ENCODE assay signal across 9 mouse cellular contexts in genomic region chr2:57997752-57998430, GRCm38 (mm10). TPM values are rescaled to one million over a fixed set of nuclear protein-coding genes. Genes with fewer than 3 reads are reported as not detected.
A peak's percentile ranks its signal among the peaks of the same experiment; 100 is the strongest.
DNase-seq lines count a peak whose midpoint lies in the region; ATAC-seq and TF ChIP-seq lines count a peak whose summit lies in the region.
"Had no signal": no experiment of that assay in that cellular context is flagged by ENCODE, and none has a peak within 500 bp of the region (broad histone marks: within the 10 kb centered on the region; RNA-seq: fewer than 3 reads in every experiment).

Galnt5 (plus strand) TSS chr2:57997884.

- peak within 1 kb of the TSS; percentile 24; the same call in 1 of the 2 replicates for H3K4me3 ChIP-seq in hindbrain, embryonic 10.5 days
- H3K4me3 ChIP-seq in hindbrain, embryonic 13.5 days = no peak within 1 kb of the TSS
- peak within 1 kb of the TSS; percentile 42 for H3K4me3 ChIP-seq in embryonic facial prominence, embryonic 14.5 days (ENCODE audit: low read depth, low read length)
- peak within 1 kb of the TSS; percentile 30 for H3K4me3 ChIP-seq in intestine, embryonic 15.5 days (replicated peaks)
- no peak within 1 kb of the TSS for H3K4me3 ChIP-seq in neural tube, embryonic 11.5 days (ENCODE audit: low read depth, low read length)
- H3K4me3 ChIP-seq in forebrain, postnatal 0 days (ENCODE audit: low read depth, low read length) = no peak within 1 kb of the TSS
- no peak within 1 kb of the TSS for H3K4me3 ChIP-seq in layer of hippocampus, adult 2 months

- 56% methylated on average over 12 of the region's 12 CpGs for WGBS in hindbrain, embryonic 10.5 days
- WGBS in hindbrain, embryonic 13.5 days = 70% methylated on average over 12 of the region's 12 CpGs
- WGBS in embryonic facial prominence, embryonic 14.5 days = 22% methylated on average over 12 of the region's 12 CpGs
- WGBS in intestine, embryonic 15.5 days = 24% methylated on average over 12 of the region's 12 CpGs
- WGBS in neural tube, embryonic 11.5 days = 63% methylated on average over 12 of the region's 12 CpGs
- 70% methylated on average over 12 of the region's 12 CpGs for WGBS in forebrain, postnatal 0 days

- H3K9ac ChIP-seq in hindbrain, embryonic 13.5 days = no peak within 1 kb of the TSS
- peak within 1 kb of the TSS; percentile 60 for H3K9ac ChIP-seq in embryonic facial prominence, embryonic 14.5 days (ENCODE audit: low read depth, low read length)
- peak within 1 kb of the TSS; percentile 31; the same call in 1 of the 2 replicates for H3K9ac ChIP-seq in intestine, embryonic 15.5 days
- H3K9ac ChIP-seq in neural tube, embryonic 11.5 days (ENCODE audit: low read length) = no peak within 1 kb of the TSS
- H3K9ac ChIP-seq in forebrain, postnatal 0 days = no peak within 1 kb of the TSS
- H3K9ac ChIP-seq: liver, embryonic 14.5 days had no signal

- H3K4me1 ChIP-seq in hindbrain, embryonic 10.5 days (replicated peaks) = no peaks in the 10 kb centered on the region
- no peaks in the 10 kb centered on the region for H3K4me1 ChIP-seq in hindbrain, embryonic 13.5 days (replicated peaks)
- peaks cover 7% of the 10 kb centered on the region; the same call in 1 of the 2 replicates for H3K4me1 ChIP-seq in embryonic facial prominence, embryonic 14.5 days (ENCODE audit: control insufficient read depth, insufficient read depth, low read length)
- no peaks in the 10 kb centered on the region for H3K4me1 ChIP-seq in intestine, embryonic 15.5 days (replicated peaks)
- H3K4me1 ChIP-seq in neural tube, embryonic 11.5 days (ENCODE audit: control insufficient read depth, insufficient read depth, low read length) = no peaks in the 10 kb centered on the region
- H3K4me1 ChIP-seq in forebrain, postnatal 0 days (ENCODE audit: insufficient read depth) = no peaks in the 10 kb centered on the region

- H3K9me3 ChIP-seq in hindbrain, embryonic 10.5 days = no peaks in the 10 kb centered on the region
- H3K9me3 ChIP-seq in hindbrain, embryonic 13.5 days = no peaks in the 10 kb centered on the region
- H3K9me3 ChIP-seq in embryonic facial prominence, embryonic 14.5 days (ENCODE audit: control insufficient read depth, low read length) = no peaks in the 10 kb centered on the region
- no peaks in the 10 kb centered on the region for H3K9me3 ChIP-seq in intestine, embryonic 15.5 days
- no peaks in the 10 kb centered on the region for H3K9me3 ChIP-seq in neural tube, embryonic 11.5 days (ENCODE audit: control insufficient read depth, low read length)
- H3K9me3 ChIP-seq in forebrain, postnatal 0 days (ENCODE audit: low read length) = no peaks in the 10 kb centered on the region

- H3K27me3 ChIP-seq in hindbrain, embryonic 10.5 days (ENCODE audit: insufficient read depth, poor library complexity, severe bottlenecking) = no peaks in the 10 kb centered on the region
- no peaks in the 10 kb centered on the region for H3K27me3 ChIP-seq in hindbrain, embryonic 13.5 days
- no peaks in the 10 kb centered on the region for H3K27me3 ChIP-seq in embryonic facial prominence, embryonic 14.5 days (replicated peaks; ENCODE audit: control insufficient read depth, insufficient read depth, low read length)
- H3K27me3 ChIP-seq in intestine, embryonic 15.5 days (replicated peaks) = no peaks in the 10 kb centered on the region
- H3K27me3 ChIP-seq in neural tube, embryonic 11.5 days (ENCODE audit: control insufficient read depth, insufficient read depth, low read length) = no peaks in the 10 kb centered on the region
- H3K27me3 ChIP-seq in forebrain, postnatal 0 days (ENCODE audit: insufficient read depth, low read length) = no peaks in the 10 kb centered on the region

- DNase-seq in hindbrain, embryonic 10.5 days (ENCODE audit: low spot score) = peak; percentile 20
- DNase-seq in embryonic facial prominence, embryonic 14.5 days (ENCODE audit: low spot score) = peak; percentile 67
- peak; percentile 12 for DNase-seq in neural tube, embryonic 11.5 days (ENCODE audit: low spot score)
- no peak for DNase-seq in forebrain, postnatal 0 days
- no peak for DNase-seq in left cerebral cortex, adult 11 months (ENCODE audit: low spot score)
- DNase-seq in layer of hippocampus, adult 2 months (ENCODE audit: low spot score in 2 of 2) = no peak

- H3K27ac ChIP-seq in hindbrain, embryonic 10.5 days = 0 out of 2 replicates have a peak within 1 kb of the TSS, but pooled peaks have one; percentile 23
- H3K27ac ChIP-seq in hindbrain, embryonic 13.5 days = no peak within 1 kb of the TSS
- peak within 1 kb of the TSS; percentile 68 for H3K27ac ChIP-seq in embryonic facial prominence, embryonic 14.5 days (replicated peaks; ENCODE audit: low read depth, low read length)
- 0 out of 2 replicates have a peak within 1 kb of the TSS, but pooled peaks have one; percentile 28 for H3K27ac ChIP-seq in intestine, embryonic 15.5 days
- no peak within 1 kb of the TSS for H3K27ac ChIP-seq in neural tube, embryonic 11.5 days (ENCODE audit: low read depth, low read length)
- H3K27ac ChIP-seq in forebrain, postnatal 0 days (ENCODE audit: low read depth, low read length) = no peak within 1 kb of the TSS
- H3K27ac ChIP-seq in layer of hippocampus, adult 2 months = no peak within 1 kb of the TSS
- H3K27ac ChIP-seq: liver, embryonic 14.5 days had no signal

- no peak for ATAC-seq in hindbrain, embryonic 13.5 days (ENCODE audit: low FRiP score)
- peak; percentile 91 for ATAC-seq in embryonic facial prominence, embryonic 14.5 days (ENCODE audit: low read depth)
- ATAC-seq in intestine, embryonic 15.5 days = peak; percentile 48
- no peak for ATAC-seq in neural tube, embryonic 11.5 days (ENCODE audit: insufficient read depth, low FRiP score, low TSS enrichment)
- ATAC-seq in forebrain, postnatal 0 days = no peak

- H3K4me2 ChIP-seq in hindbrain, embryonic 13.5 days = no peak within 1 kb of the TSS
- peak within 1 kb of the TSS; percentile 63 for H3K4me2 ChIP-seq in embryonic facial prominence, embryonic 14.5 days (ENCODE audit: low read depth, low read length)
- H3K4me2 ChIP-seq in intestine, embryonic 15.5 days (replicated peaks) = peak within 1 kb of the TSS; percentile 59
- no peak within 1 kb of the TSS for H3K4me2 ChIP-seq in neural tube, embryonic 11.5 days (ENCODE audit: low read depth)
- no peak within 1 kb of the TSS for H3K4me2 ChIP-seq in forebrain, postnatal 0 days (ENCODE audit: low read depth)

- no peak for TF ChIP-seq CTCF in forebrain, postnatal 0 days (IDR thresholded peaks at IDR 0.05; ENCODE audit: low read depth)
- no peak for TF ChIP-seq CTCF in layer of hippocampus, adult 2 months (conservative IDR thresholded peaks at IDR 0.05)

- no peaks in the 10 kb centered on the region for H3K36me3 ChIP-seq in hindbrain, embryonic 10.5 days
- H3K36me3 ChIP-seq in hindbrain, embryonic 13.5 days = no peaks in the 10 kb centered on the region
- no peaks in the 10 kb centered on the region for H3K36me3 ChIP-seq in embryonic facial prominence, embryonic 14.5 days (ENCODE audit: control insufficient read depth, insufficient read depth, low read length)
- H3K36me3 ChIP-seq in intestine, embryonic 15.5 days = no peaks in the 10 kb centered on the region
- no peaks in the 10 kb centered on the region for H3K36me3 ChIP-seq in neural tube, embryonic 11.5 days (ENCODE audit: control insufficient read depth, insufficient read depth, low read length)
- no peaks in the 10 kb centered on the region for H3K36me3 ChIP-seq in forebrain, postnatal 0 days (ENCODE audit: insufficient read depth)

RNA-seq across cellular contexts. Expression of gene Galnt5, which starts in this region (rescaled TPM):
- polyA plus RNA-seq in hindbrain, embryonic 10.5 days (2016; fragmentation: Nextera tagmentation; extraction: Ambion mirVana) = 0.29 and 0.31 TPM in 2 replicates
- polyA plus RNA-seq in hindbrain, embryonic 13.5 days (2015; fragmentation: Nextera tagmentation; extraction: Ambion mirVana) = 0.14 TPM in 1 of 2 replicates, not detected in the other
- polyA plus RNA-seq in embryonic facial prominence, embryonic 14.5 days (2014; fragmentation: Nextera tagmentation; extraction: Ambion mirVana) = 5.0 and 5.9 TPM in 2 replicates
- 2.2 and 2.3 TPM in 2 replicates for polyA plus RNA-seq in intestine, embryonic 15.5 days (2015; fragmentation: Nextera tagmentation; extraction: Ambion mirVana)
- polyA plus RNA-seq in neural tube, embryonic 11.5 days (2014; fragmentation: Nextera tagmentation; extraction: Ambion mirVana) = 0.28 and 0.36 TPM in 2 replicates
- 0.14 TPM in 1 of 2 replicates, not detected in the other for total RNA-seq in forebrain, postnatal 0 days (2014; rRNA removed)
- 0.05 TPM in 1 of 2 replicates, not detected in the other for polyA plus RNA-seq in forebrain, postnatal 0 days (2015; fragmentation: Nextera tagmentation; extraction: Ambion mirVana)
- under 1 TPM; 0.12 to 0.13 TPM for total RNA-seq in layer of hippocampus, adult 2 months (2021)

Comparison
In these comparisons a context has a peak if more than half of its experiments do, and no peak if none do; other contexts are left out.
1. Peak in DNase-seq, H3K4me3 ChIP-seq and H3K27ac ChIP-seq in hindbrain, embryonic 10.5 days; RNA of the gene not detected or under 1 TPM.
2. Peak in DNase-seq in neural tube, embryonic 11.5 days; RNA of the gene not detected or under 1 TPM.
3. H3K27ac ChIP-seq: peak in embryonic facial prominence, embryonic 14.5 days (single experiment) and intestine, embryonic 15.5 days (single experiment); none in hindbrain, embryonic 13.5 days (single experiment), neural tube, embryonic 11.5 days (single experiment), forebrain, postnatal 0 days (single experiment) and layer of hippocampus, adult 2 months (single experiment).
4. H3K4me3 ChIP-seq: peak in embryonic facial prominence, embryonic 14.5 days (single experiment) and intestine, embryonic 15.5 days (single experiment); none in hindbrain, embryonic 13.5 days (single experiment), neural tube, embryonic 11.5 days (single experiment), forebrain, postnatal 0 days (single experiment) and layer of hippocampus, adult 2 months (single experiment).
5. ATAC-seq: peak in embryonic facial prominence, embryonic 14.5 days (single experiment) and intestine, embryonic 15.5 days (single experiment); none in hindbrain, embryonic 13.5 days (single experiment), neural tube, embryonic 11.5 days (single experiment) and forebrain, postnatal 0 days (single experiment).
6. H3K4me2 ChIP-seq: peak in embryonic facial prominence, embryonic 14.5 days (single experiment) and intestine, embryonic 15.5 days (single experiment); none in hindbrain, embryonic 13.5 days (single experiment), neural tube, embryonic 11.5 days (single experiment) and forebrain, postnatal 0 days (single experiment).
7. H3K9ac ChIP-seq: peak in embryonic facial prominence, embryonic 14.5 days (single experiment) and intestine, embryonic 15.5 days (single experiment); none in hindbrain, embryonic 13.5 days (single experiment), neural tube, embryonic 11.5 days (single experiment) and forebrain, postnatal 0 days (single experiment).